Mouse (Mus musculus) embryonic facial prominence, embryonic 11.5 days (tissue): ENCODE measurements around the gene Mrgprh. TPM values are rescaled to one million over a fixed set of nuclear protein-coding genes. Genes with fewer than 3 reads are reported as not detected.
A peak's percentile ranks its signal among the peaks of the same experiment; 100 is the strongest.

Experiments
- ATAC-seq: fragments of 200-750 bp; cut with Nextera tagmentation; replicated peaks from 2 replicates; pipeline ENCODE4 v1.8.0; 2017; ENCODE audit warnings: low read depth; ENCODE audit not compliant: insufficient number of reproducible peaks, low FRiP score, low TSS enrichment
- DNase-seq: peaks from one replicate; pipeline ENCODE4 v3.0.0-alpha.2; 2015; ENCODE audit warnings: low spot score
- H3K27ac ChIP-seq: fragments of 300-500 bp; sonication (generic); replicated peaks from 2 replicates; pipeline ENCODE4 v1.5.1; 2014; ENCODE audit warnings: mild to moderate bottlenecking, low read depth, low read length, control low read depth
- H3K27me3 ChIP-seq: fragments of 300-500 bp; sonication (generic); 2 replicates; pipeline ENCODE4 v1.6.1; 2014; ENCODE audit warnings: mild to moderate bottlenecking, low read length, moderate library complexity, mixed read lengths; ENCODE audit not compliant: control insufficient read depth, insufficient read depth
- H3K36me3 ChIP-seq: fragments of 300-500 bp; sonication (generic); replicated peaks from 2 replicates; pipeline ENCODE4 v1.6.1; 2014; ENCODE audit warnings: low read depth, mild to moderate bottlenecking, low read length, moderate library complexity, mixed read lengths; ENCODE audit not compliant: control insufficient read depth, insufficient read depth
- H3K4me1 ChIP-seq: fragments of 300-500 bp; sonication (generic); 2 replicates; pipeline ENCODE4 v1.6.1; 2014; ENCODE audit warnings: low read length, mixed read lengths; ENCODE audit not compliant: control insufficient read depth, insufficient read depth
- H3K4me2 ChIP-seq: fragments of 300-500 bp; sonication (generic); 2 replicates; pipeline ENCODE4 v1.6.1; 2014; ENCODE audit warnings: low read depth, mild to moderate bottlenecking, control low read depth, low read length, moderate library complexity
- H3K4me3 ChIP-seq: fragments of 300-500 bp; sonication (generic); 2 replicates; pipeline ENCODE4 v1.5.1; 2014; ENCODE audit warnings: low read depth, low read length, control low read depth
- H3K9ac ChIP-seq: fragments of 300-500 bp; sonication (generic); replicated peaks from 2 replicates; pipeline ENCODE4 v1.6.1; 2014; ENCODE audit warnings: mild to moderate bottlenecking, control low read depth, low read length
- H3K9me3 ChIP-seq: fragments of 300-500 bp; sonication (generic); replicated peaks from 2 replicates; pipeline ENCODE4 v1.6.1; 2016; ENCODE audit warnings: mild to moderate bottlenecking, low read length, inconsistent platforms, mixed read lengths; ENCODE audit not compliant: control insufficient read depth
- WGBS: fragments of 180-500 bp; shearing (Covaris S2); extraction: QIAGEN DNeasy Blood & Tissue Kit; methylation state at CpG from one replicate; pipeline ENCODE4 v1.1.7; 2014; 5-methylcytosine and 5-hydroxymethylcytosine counted together
- polyA plus RNA-seq: library from polyadenylated mRNA; unstranded; fragments of >200 nt; fragmentation: Nextera tagmentation; extraction: Ambion mirVana; gene quantifications from 2 replicates; pipeline ENCODE4 v1.2.1, GENCODE M21; 2014

The Mrgprh gene
- polyA plus RNA-seq, 1 experiment from 2014 or later: not detected

GRCm38 (mm10) chr17:12868640-12869039, 7.2 kb upstream of the Mrgprh start:
- Histone ChIP-seq H3K9me3 (no peaks in the 10 kb centered on the region), H3K27me3 (no peaks in the 10 kb centered on the region), H3K4me1 (no peaks in the 10 kb centered on the region), H3K9ac (no peak overlapping the region; the same call in 1 of the 2 replicates), H3K36me3 (no peaks in the 10 kb centered on the region), H3K4me3 (no peak overlapping the region), H3K27ac (no peak overlapping the region), H3K4me2 (no peak overlapping the region)
- 20% methylated on average over 4 of the region's 4 CpGs for WGBS
- DNase-seq: peak; percentile 62
- no peak for ATAC-seq

- no peaks in the 10 kb centered on the region for H3K27me3 ChIP-seq
- H3K4me1 ChIP-seq: no peaks in the 10 kb centered on the region
- no peak overlapping the region for H3K27ac ChIP-seq
- no peaks in the 10 kb centered on the region for H3K9me3 ChIP-seq
- WGBS: 53% methylated on average over 16 of the region's 16 CpGs
- no peaks in the 10 kb centered on the region for H3K36me3 ChIP-seq
- H3K4me3 ChIP-seq: no peak overlapping the region
- no peak for ATAC-seq
- H3K4me2 ChIP-seq: no peak overlapping the region
- no peak overlapping the region for H3K9ac ChIP-seq
- DNase-seq: peak; percentile 29
Measured at GRCm38 (mm10) chr17:12872275-12873028, 3.4 kb upstream of the Mrgprh start.

DNA sequence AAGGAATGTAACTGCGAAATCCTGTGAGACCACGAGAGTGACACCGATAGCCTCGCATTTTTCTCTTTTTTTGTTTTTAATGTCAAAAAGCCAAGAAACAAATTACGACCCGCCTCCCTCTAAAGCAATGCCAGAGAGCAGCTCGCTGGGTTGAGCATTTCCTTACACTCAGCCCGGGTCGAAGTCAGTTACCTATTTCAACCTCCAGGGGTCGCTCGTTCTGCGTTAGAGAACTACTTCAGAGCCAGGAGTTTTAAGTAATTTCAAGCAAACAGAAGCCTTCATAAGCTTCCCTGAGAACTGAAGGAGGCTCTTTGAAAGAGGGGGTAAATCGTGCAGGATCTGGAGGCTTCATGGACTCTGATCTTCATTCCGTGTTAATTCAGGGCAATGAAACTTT, 4.3 kb downstream of the Mrgprh start:
- no peaks in the 10 kb centered on the region for H3K27me3 ChIP-seq
- H3K9ac ChIP-seq: no peak overlapping the region
- H3K4me3 ChIP-seq: no peak overlapping the region
- WGBS: 5% methylated on average over 14 of the region's 14 CpGs
- H3K4me1 ChIP-seq: no peaks in the 10 kb centered on the region
- peak; percentile 95 for DNase-seq
- H3K27ac ChIP-seq: no peak overlapping the region
- no peaks in the 10 kb centered on the region for H3K9me3 ChIP-seq
- 0 out of 2 replicates have a peak, but pooled peaks have one; percentile 46 for ATAC-seq
- H3K36me3 ChIP-seq: no peaks in the 10 kb centered on the region
- H3K4me2 ChIP-seq: 0 out of 2 replicates have a peak overlapping the region, but pooled peaks have one; percentile 13

DNA sequence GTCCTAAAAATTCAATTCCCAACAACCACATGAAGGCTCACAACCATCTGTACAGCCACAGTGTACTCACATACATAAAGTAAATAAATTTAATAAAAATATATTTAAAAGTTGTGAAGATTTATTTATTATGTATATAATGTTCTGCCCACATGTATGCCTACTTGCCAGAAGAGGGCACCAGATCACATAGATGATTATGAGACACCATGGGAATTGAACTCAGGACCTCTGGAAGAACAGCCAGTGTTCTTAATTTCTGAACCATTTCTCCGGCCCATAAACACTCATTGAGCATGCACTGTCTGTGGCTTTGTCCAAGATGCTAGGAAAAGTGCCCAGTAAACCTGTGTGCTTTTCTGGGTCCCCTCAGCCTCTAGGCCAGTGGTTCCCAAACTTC, 5.4 kb downstream of the Mrgprh start:
- DNase-seq: no peak
- WGBS: 75% methylated on average over 1 of the region's 1 CpGs
- no peaks in the 10 kb centered on the region for H3K4me1 ChIP-seq

GRCm38 (mm10) chr17:12886620-12887019, 10.8 kb downstream of the Mrgprh start:
- no peaks in the 10 kb centered on the region for H3K27me3 ChIP-seq
- no peaks in the 10 kb centered on the region for H3K4me1 ChIP-seq
- DNase-seq: no peak
- H3K27ac ChIP-seq: no peak overlapping the region
- no peak overlapping the region for H3K4me3 ChIP-seq
- H3K4me2 ChIP-seq: no peak overlapping the region
- ATAC-seq: no peak
- H3K36me3 ChIP-seq: no peaks in the 10 kb centered on the region; the same call in 1 of the 2 replicates
- WGBS: 36% methylated on average over 6 of the region's 6 CpGs
- no peak overlapping the region for H3K9ac ChIP-seq
- no peaks in the 10 kb centered on the region for H3K9me3 ChIP-seq

More for the DNA sequence above, 5.4 kb downstream of the Mrgprh start:
- H3K27me3 ChIP-seq: no peaks in the 10 kb centered on the region
- no peak overlapping the region for H3K27ac ChIP-seq
- no peak overlapping the region for H3K4me3 ChIP-seq
- H3K36me3 ChIP-seq: no peaks in the 10 kb centered on the region
- no peaks in the 10 kb centered on the region for H3K9me3 ChIP-seq
- no peak overlapping the region for H3K9ac ChIP-seq
- no peak overlapping the region for H3K4me2 ChIP-seq
- no peak for ATAC-seq

DNA sequence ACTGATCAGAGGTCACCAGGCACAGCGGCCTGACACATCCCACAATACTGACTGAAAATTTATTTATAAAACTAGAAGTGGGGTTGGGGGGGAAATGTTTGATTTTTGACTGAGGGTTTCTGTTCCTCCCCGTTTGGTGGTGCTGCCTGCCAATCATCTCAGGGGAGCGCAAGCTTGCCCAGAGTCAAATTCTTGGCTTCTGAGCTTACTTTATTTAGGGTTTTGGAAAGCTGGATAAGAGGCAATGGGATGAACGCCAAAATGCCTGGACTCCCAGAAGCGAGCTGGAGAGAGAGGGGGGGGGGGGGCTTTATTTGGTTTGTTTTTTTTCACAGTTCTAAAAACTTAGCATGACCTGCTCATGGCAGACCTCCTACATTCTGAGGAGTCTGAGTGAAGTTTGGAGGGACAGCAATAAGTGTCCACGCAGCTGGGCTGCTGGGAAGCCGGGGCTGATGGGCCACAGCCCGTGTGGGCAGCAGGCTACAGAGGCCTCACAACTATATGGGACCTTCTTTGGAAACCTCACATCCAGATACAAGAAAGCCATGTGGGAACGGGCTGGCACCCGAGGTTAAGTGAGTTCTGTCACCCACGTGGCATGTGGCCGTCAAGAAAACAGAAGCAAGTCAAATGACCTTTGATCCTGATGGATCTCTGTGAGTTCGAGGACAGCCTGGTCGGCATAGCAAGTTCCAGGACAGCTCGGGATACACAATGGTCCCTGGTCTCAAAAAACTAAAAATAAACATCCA, 11.4 kb downstream of the Mrgprh start:
- Histone ChIP-seq H3K9ac (no peak overlapping the region), H3K4me1 (no peaks in the 10 kb centered on the region), H3K27ac (no peak overlapping the region), H3K4me2 (no peak overlapping the region), H3K27me3 (no peaks in the 10 kb centered on the region), H3K4me3 (no peak overlapping the region), H3K9me3 (no peaks in the 10 kb centered on the region), H3K36me3 (no peaks in the 10 kb centered on the region; the same call in 1 of the 2 replicates)
- no peak for DNase-seq
- no peak for ATAC-seq
- WGBS: 77% methylated on average over 15 of the region's 15 CpGs

DNA sequence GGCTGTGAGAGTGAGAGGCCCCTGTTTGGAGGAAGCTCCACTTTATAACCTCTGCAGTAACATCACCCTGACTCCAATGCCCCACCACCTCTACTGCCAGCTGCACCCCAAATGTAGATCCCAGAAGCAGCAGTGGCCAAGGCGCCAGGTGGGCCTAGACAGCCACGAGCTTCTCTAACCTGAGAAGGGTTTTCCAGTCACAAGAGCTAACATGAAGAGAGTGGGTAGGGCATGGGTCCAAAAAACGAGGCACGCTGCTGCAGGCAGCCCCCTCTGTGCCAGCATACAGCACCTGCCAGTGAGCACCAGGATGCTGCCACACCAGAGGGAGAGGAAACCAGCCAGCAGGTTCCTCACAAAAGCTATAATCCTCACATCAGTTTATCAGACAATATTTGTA, 15.2 kb downstream of the Mrgprh start:
- Histone ChIP-seq H3K36me3 (no peaks in the 10 kb centered on the region; the same call in 1 of the 2 replicates), H3K27ac (no peak overlapping the region), H3K4me2 (no peak overlapping the region), H3K9me3 (no peaks in the 10 kb centered on the region), H3K4me1 (no peaks in the 10 kb centered on the region), H3K27me3 (no peaks in the 10 kb centered on the region), H3K9ac (no peak overlapping the region; the same call in 1 of the 2 replicates), H3K4me3 (no peak overlapping the region)
- ATAC-seq (no peak), DNase-seq (no peak)
- WGBS: 89% methylated on average over 4 of the region's 4 CpGs

DNA sequence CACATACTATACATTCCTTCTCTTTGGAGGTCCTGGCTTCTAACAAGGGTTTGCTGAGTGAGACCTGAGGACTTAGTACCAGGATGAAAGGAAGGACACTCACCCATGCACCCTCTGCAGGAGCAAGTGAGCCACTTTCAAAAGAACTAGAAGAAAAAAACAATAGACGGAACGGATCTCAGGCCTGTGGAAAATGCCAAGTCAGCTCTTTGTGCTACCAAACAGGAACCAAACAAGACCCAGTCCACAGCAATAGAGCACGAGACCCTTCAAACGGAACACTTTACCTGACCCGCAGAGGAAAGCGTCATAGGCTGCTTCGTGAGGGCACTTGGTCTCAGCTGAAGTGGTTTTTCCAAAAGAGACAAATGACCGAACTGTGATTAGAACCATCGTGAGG, 16.2 kb downstream of the Mrgprh start:
- Histone ChIP-seq H3K27ac (no peak overlapping the region), H3K9me3 (no peaks in the 10 kb centered on the region), H3K27me3 (no peaks in the 10 kb centered on the region), H3K9ac (no peak overlapping the region), H3K4me1 (no peaks in the 10 kb centered on the region), H3K36me3 (no peaks in the 10 kb centered on the region; the same call in 1 of the 2 replicates), H3K4me3 (no peak overlapping the region), H3K4me2 (no peak overlapping the region)
- 88% methylated on average over 9 of the region's 9 CpGs for WGBS
- DNase-seq: no peak
- ATAC-seq: no peak
